Comparison of ENCODE assay signal across 9 mouse cellular contexts in the genomic region with DNA sequence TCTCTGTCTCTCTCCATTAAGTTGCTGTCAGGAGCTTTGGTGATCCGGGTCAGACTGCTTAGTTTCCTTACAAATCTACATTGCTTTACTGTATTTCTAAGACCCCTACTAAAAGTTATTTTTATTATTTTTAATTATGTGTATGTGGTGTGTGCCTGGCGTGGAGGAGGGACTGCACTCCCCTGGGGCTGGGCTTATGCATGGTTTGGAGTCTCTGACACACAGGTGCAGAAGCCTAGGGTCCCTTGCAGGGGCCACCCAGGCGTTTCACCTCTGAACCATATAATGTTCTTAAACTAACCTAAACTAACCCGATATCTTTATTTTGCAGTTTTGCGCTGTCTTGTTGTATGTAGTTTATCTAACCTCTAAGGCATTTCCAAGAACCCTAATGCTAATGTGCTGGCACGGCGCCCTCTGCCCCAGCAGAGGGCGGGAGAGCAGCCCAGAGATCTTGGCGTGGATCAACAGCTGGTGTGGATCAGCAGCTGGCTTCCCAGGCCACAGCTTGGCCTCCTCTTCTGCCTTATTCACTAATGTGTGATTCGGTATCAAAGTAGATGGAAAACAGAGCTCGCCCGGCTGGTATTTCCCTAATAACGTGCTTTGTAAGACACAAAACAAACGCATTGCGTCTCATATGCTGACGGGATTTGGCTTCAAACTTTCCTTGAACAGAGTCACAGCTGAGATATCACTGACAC.
DNase-seq lines count a peak whose midpoint lies in the region; ATAC-seq and TF ChIP-seq lines count a peak whose summit lies in the region.
"Had no signal": no experiment of that assay in that cellular context is flagged by ENCODE, and none has a peak within 500 bp of the region (broad histone marks: within the 10 kb centered on the region; RNA-seq: fewer than 3 reads in every experiment).

No protein-coding gene starts in this region.

- H3K4me3 ChIP-seq in midbrain, postnatal 0 days (ENCODE audit: low read depth, low read length), result no peak overlapping the region
- no peak overlapping the region for H3K4me3 ChIP-seq in midbrain, embryonic 15.5 days
- H3K4me3 ChIP-seq in heart, adult 2 months, result no peak overlapping the region
- H3K4me3 ChIP-seq in kidney, postnatal 0 days (replicated peaks; ENCODE audit: low read depth, low read length), result no peak overlapping the region
- no peak overlapping the region for H3K4me3 ChIP-seq in liver, postnatal 0 days (ENCODE audit: low read depth, low read length)
- H3K4me3 ChIP-seq: erythroblast, embryonic 14.5 days had no signal

- no peak for DNase-seq in midbrain, postnatal 0 days (ENCODE audit: low spot score)
- DNase-seq in heart, adult 2 months, result peak; percentile 63 to 77
- DNase-seq in kidney, postnatal 0 days (ENCODE audit: low spot score), result peak; percentile 89
- peak; percentile 46 to 70 for DNase-seq in urinary bladder, postnatal 36 days (ENCODE audit: low spot score in 2 of 2)
- no peak for DNase-seq in frontal cortex, adult 2 months (ENCODE audit: extremely low spot score in 1 of 2, low spot score in 1 of 2)
- no peak for DNase-seq in liver, postnatal 0 days

- no peaks in the 10 kb centered on the region for H3K4me1 ChIP-seq in midbrain, postnatal 0 days (ENCODE audit: insufficient read depth, low read length)
- H3K4me1 ChIP-seq in midbrain, embryonic 15.5 days, result peaks cover 3% of the 10 kb centered on the region; the same call in 1 of the 2 replicates
- H3K4me1 ChIP-seq in heart, adult 2 months (ENCODE audit: control insufficient read depth, insufficient read depth, low read length), result peaks cover 5% of the 10 kb centered on the region
- H3K4me1 ChIP-seq in kidney, postnatal 0 days (replicated peaks; ENCODE audit: insufficient read depth, low read length), result 0 out of 2 replicates have a peak, but pooled peaks cover 6% of the 10 kb centered on the region
- no peaks in the 10 kb centered on the region for H3K4me1 ChIP-seq in liver, postnatal 0 days (ENCODE audit: insufficient read depth)

- H3K36me3 ChIP-seq in midbrain, postnatal 0 days (ENCODE audit: insufficient read depth, low read length), result no peaks in the 10 kb centered on the region
- no peaks in the 10 kb centered on the region for H3K36me3 ChIP-seq in midbrain, embryonic 15.5 days (replicated peaks)
- no peaks in the 10 kb centered on the region for H3K36me3 ChIP-seq in heart, adult 2 months (ENCODE audit: control insufficient read depth, insufficient read depth, low read length)
- H3K36me3 ChIP-seq in kidney, postnatal 0 days (ENCODE audit: insufficient read depth, low read length), result no peaks in the 10 kb centered on the region
- H3K36me3 ChIP-seq in liver, postnatal 0 days (replicated peaks; ENCODE audit: insufficient read depth, low read length), result no peaks in the 10 kb centered on the region

- H3K27me3 ChIP-seq in midbrain, postnatal 0 days (ENCODE audit: insufficient read depth, low read length), result no peaks in the 10 kb centered on the region
- no peaks in the 10 kb centered on the region for H3K27me3 ChIP-seq in midbrain, embryonic 15.5 days (replicated peaks)
- no peaks in the 10 kb centered on the region for H3K27me3 ChIP-seq in heart, adult 2 months (ENCODE audit: control insufficient read depth, insufficient read depth, low read length)
- H3K27me3 ChIP-seq in kidney, postnatal 0 days (ENCODE audit: insufficient read depth, low read length), result no peaks in the 10 kb centered on the region
- no peaks in the 10 kb centered on the region for H3K27me3 ChIP-seq in liver, postnatal 0 days (ENCODE audit: insufficient read depth, low read length)

- H3K27ac ChIP-seq in midbrain, postnatal 0 days (ENCODE audit: low read depth, low read length), result no peak overlapping the region
- H3K27ac ChIP-seq in midbrain, embryonic 15.5 days, result no peak overlapping the region
- peak overlapping the region; percentile 49 for H3K27ac ChIP-seq in heart, adult 2 months
- peak overlapping the region; percentile 13; the same call in 1 of the 2 replicates for H3K27ac ChIP-seq in kidney, postnatal 0 days
- H3K27ac ChIP-seq in liver, postnatal 0 days (ENCODE audit: low read depth), result no peak overlapping the region

- no peak for TF ChIP-seq POLR2A in heart, adult 2 months (IDR thresholded peaks at IDR 0.05; ENCODE audit: insufficient read depth, low read depth, low read length)

- peak; percentile 43 for TF ChIP-seq CTCF in midbrain, postnatal 0 days (IDR thresholded peaks at IDR 0.05)
- no peak; the same call in 1 of the 2 replicates for TF ChIP-seq CTCF in heart, adult 2 months (IDR thresholded peaks at IDR 0.05)
- TF ChIP-seq CTCF in kidney, postnatal 0 days (IDR thresholded peaks at IDR 0.05; ENCODE audit: low read depth), result peak; percentile 62
- TF ChIP-seq CTCF in liver, postnatal 0 days (IDR thresholded peaks at IDR 0.05; ENCODE audit: low read depth), result no peak

- WGBS in midbrain, postnatal 0 days, result 70% methylated on average over 16 of the region's 16 CpGs
- WGBS in midbrain, embryonic 15.5 days, result 75% methylated on average over 16 of the region's 16 CpGs
- 49% methylated on average over 16 of the region's 16 CpGs for WGBS in heart, adult 2 months
- 21% methylated on average over 16 of the region's 16 CpGs for WGBS in kidney, postnatal 0 days
- 74% methylated on average over 16 of the region's 16 CpGs for WGBS in liver, postnatal 0 days (ENCODE audit: insufficient replicate concordance)

- H3K79me2 ChIP-seq in heart, adult 2 months (replicated peaks; ENCODE audit: control insufficient read depth, insufficient read depth, low read length), result no peaks in the 10 kb centered on the region

- intact Hi-C loops in heart, adult 2 months (cut with DNase I), result loop anchor here (5.0 to 10.0 kb wide), 5 partner anchors 61 to 602 kb away; no protein-coding TSS in a partner anchor

- H3K9me3 ChIP-seq in midbrain, postnatal 0 days (ENCODE audit: low read length), result no peaks in the 10 kb centered on the region
- H3K9me3 ChIP-seq in midbrain, embryonic 15.5 days, result no peaks in the 10 kb centered on the region
- no peaks in the 10 kb centered on the region for H3K9me3 ChIP-seq in kidney, postnatal 0 days (replicated peaks; ENCODE audit: low read length)
- H3K9me3 ChIP-seq in liver, postnatal 0 days (ENCODE audit: low read length), result no peaks in the 10 kb centered on the region

- ATAC-seq in midbrain, postnatal 0 days (ENCODE audit: low FRiP score), result no peak
- ATAC-seq in midbrain, embryonic 15.5 days (replicated peaks), result no peak
- 0 out of 2 replicates have a peak, but pooled peaks have one; percentile 58 for ATAC-seq in kidney, postnatal 0 days (replicated peaks; ENCODE audit: low FRiP score, low read depth)
- ATAC-seq in erythroid progenitor cell, adult 5-6 weeks (replicated peaks; ENCODE audit: low FRiP score, poor library complexity, severe bottlenecking), result no peak
- no peak for ATAC-seq in liver, postnatal 0 days

- no peak overlapping the region for H3K9ac ChIP-seq in midbrain, postnatal 0 days (replicated peaks; ENCODE audit: low read length, poor library complexity, severe bottlenecking)
- H3K9ac ChIP-seq in midbrain, embryonic 15.5 days, result no peak overlapping the region
- no peak overlapping the region for H3K9ac ChIP-seq in heart, adult 2 months (ENCODE audit: low read depth, low read length)
- no peak overlapping the region for H3K9ac ChIP-seq in kidney, postnatal 0 days (ENCODE audit: low read depth, low read length)
- no peak overlapping the region for H3K9ac ChIP-seq in liver, postnatal 0 days (replicated peaks)

- no peak overlapping the region for H3K4me2 ChIP-seq in midbrain, postnatal 0 days (ENCODE audit: low read depth, low read length, poor library complexity, severe bottlenecking)
- H3K4me2 ChIP-seq in midbrain, embryonic 15.5 days, result no peak overlapping the region
- H3K4me2 ChIP-seq in kidney, postnatal 0 days (ENCODE audit: low read length), result peak overlapping the region; percentile 13; the same call in 1 of the 2 replicates
- H3K4me2 ChIP-seq in liver, postnatal 0 days (ENCODE audit: low read depth, low read length), result no peak overlapping the region

- TF ChIP-seq EP300 in heart, adult 2 months (IDR thresholded peaks at IDR 0.05; ENCODE audit: insufficient read depth, low read depth, low read length), result no peak
- TF ChIP-seq EP300 in liver, postnatal 0 days (IDR thresholded peaks at IDR 0.05; ENCODE audit: low read depth), result no peak

Comparison
In these comparisons a context has a peak if more than half of its experiments do, and no peak if none do; other contexts are left out.
1. DNase-seq: peak in heart, adult 2 months (2 of 2), kidney, postnatal 0 days (single experiment) and urinary bladder, postnatal 36 days (2 of 2); none in midbrain, postnatal 0 days (single experiment), frontal cortex, adult 2 months (0 of 2) and liver, postnatal 0 days (single experiment).
2. H3K27ac ChIP-seq: peak in heart, adult 2 months (single experiment) and kidney, postnatal 0 days (single experiment); none in midbrain, postnatal 0 days (single experiment), midbrain, embryonic 15.5 days (single experiment) and liver, postnatal 0 days (single experiment).
3. CTCF ChIP-seq: peak in midbrain, postnatal 0 days (single experiment) and kidney, postnatal 0 days (single experiment); none in heart, adult 2 months (single experiment) and liver, postnatal 0 days (single experiment).